Mouse (Mus musculus): ENCODE data around the gene Cpne6. TPM values are rescaled to one million over a fixed set of nuclear protein-coding genes. Genes with fewer than 3 reads are reported as not detected.
A peak's percentile ranks its signal among the peaks of the same experiment; 100 is the strongest.

The Cpne6 gene
- polyA plus RNA-seq, 1 experiment: not detected

DNA sequence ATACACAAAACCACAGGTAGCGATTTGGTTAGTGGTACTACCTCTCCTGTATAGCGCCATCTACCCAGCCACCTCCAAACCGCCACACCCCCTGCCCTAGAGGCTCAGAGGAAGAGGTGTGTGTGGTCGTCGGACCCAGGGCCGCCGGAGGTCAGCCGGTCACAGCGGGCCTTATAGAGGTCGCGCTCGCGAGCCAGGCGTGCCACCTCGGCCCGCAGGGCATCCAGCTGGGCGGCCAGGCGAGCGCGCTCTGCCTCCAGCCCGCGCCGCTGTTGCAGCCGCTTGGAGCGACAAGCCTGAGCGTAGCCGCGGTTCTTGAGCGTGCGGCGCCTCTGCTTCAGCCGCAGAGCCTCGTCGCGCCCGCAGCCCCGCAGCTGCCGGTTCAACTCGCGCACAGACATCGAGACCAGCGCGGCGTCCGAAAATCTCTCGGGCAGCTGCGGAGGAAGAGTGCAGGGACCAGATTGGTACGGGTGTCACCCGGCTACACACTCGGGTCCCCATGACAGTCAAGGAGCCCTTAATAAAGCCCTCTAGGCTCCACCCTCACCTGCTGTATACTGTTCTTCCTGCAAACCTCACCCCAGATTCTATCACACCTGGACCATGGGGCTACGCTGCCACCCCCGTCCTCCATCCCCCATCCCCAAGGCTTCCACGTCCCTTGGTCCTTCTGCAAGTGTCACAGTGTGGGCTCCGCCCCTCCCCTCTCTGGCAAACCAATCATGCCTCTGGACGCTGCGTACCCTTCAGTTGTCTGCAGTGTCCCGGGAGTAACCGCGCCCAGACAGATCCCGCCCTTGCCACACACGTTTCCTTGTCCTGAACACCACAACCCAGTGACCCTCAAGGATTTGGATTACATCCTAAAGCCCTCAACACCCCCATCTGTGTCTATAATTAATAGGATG, 10.5 kb downstream of the Cpne6 start:
- no peak for TF ChIP-seq POLR2A (IDR thresholded peaks at IDR 0.05; ENCODE audit: insufficient read depth, low read length)
- no peak for TF ChIP-seq EP300 (IDR thresholded peaks at IDR 0.05; ENCODE audit: insufficient read depth, low read depth, low read length)
- TF ChIP-seq CTCF (IDR thresholded peaks at IDR 0.05; ENCODE audit: low read depth, low read length): peak; percentile 42
- Histone ChIP-seq H3K4me3 (ENCODE audit: low read depth, low read length) (peak overlapping the region; percentile 74), H3K36me3 (ENCODE audit: control insufficient read depth, insufficient read depth, low read length, poor library complexity, severe bottlenecking) (no peaks in the 10 kb centered on the region), H3K9ac (ENCODE audit: low read depth, poor library complexity, severe bottlenecking) (peak overlapping the region; percentile 17), H3K4me1 (ENCODE audit: control insufficient read depth, insufficient read depth, low read length) (no peaks in the 10 kb centered on the region), H3K27ac (ENCODE audit: insufficient read depth, low read length) (no peak overlapping the region), H3K9me3 (replicated peaks; ENCODE audit: control insufficient read depth, insufficient read depth, low read length, poor library complexity, severe bottlenecking) (no peaks in the 10 kb centered on the region), H3K27me3 (ENCODE audit: control insufficient read depth, insufficient read depth, low read length, poor library complexity, severe bottlenecking) (no peaks in the 10 kb centered on the region)

DNA sequence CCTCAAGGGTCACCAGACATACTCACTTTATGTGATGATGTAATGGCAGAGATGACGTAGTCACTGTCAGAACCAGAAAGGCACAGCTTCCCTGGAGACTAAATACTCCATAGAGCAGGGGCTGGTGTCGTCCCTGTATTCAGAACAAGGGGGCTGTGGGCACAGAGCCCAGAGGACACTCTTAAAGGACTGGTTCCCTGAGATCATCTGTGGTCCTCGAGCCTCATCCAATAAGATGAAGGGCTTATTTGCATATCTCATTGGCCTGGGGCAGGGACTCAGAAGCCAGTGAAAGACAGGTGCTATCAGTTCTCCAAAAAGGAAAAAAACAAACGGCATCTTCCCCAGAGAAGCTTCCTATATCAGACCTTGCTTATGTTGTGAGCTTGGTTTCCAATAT, 13.8 kb downstream of the Cpne6 start:
- no peaks in the 10 kb centered on the region for H3K36me3 ChIP-seq (ENCODE audit: control insufficient read depth, insufficient read depth, low read length, poor library complexity, severe bottlenecking)
- no peaks in the 10 kb centered on the region for H3K4me1 ChIP-seq (ENCODE audit: control insufficient read depth, insufficient read depth, low read length)
- no peaks in the 10 kb centered on the region for H3K27me3 ChIP-seq (ENCODE audit: control insufficient read depth, insufficient read depth, low read length, poor library complexity, severe bottlenecking)
- TF ChIP-seq CTCF (IDR thresholded peaks at IDR 0.05; ENCODE audit: low read depth, low read length): no peak
- no peak for TF ChIP-seq POLR2A (IDR thresholded peaks at IDR 0.05; ENCODE audit: insufficient read depth, low read length)
- TF ChIP-seq EP300 (IDR thresholded peaks at IDR 0.05; ENCODE audit: insufficient read depth, low read depth, low read length): no peak
- H3K9me3 ChIP-seq (replicated peaks; ENCODE audit: control insufficient read depth, insufficient read depth, low read length, poor library complexity, severe bottlenecking): no peaks in the 10 kb centered on the region
- no peak overlapping the region for H3K4me3 ChIP-seq (ENCODE audit: low read depth, low read length)
- H3K9ac ChIP-seq (ENCODE audit: low read depth, poor library complexity, severe bottlenecking): no peak overlapping the region
- H3K27ac ChIP-seq (ENCODE audit: insufficient read depth, low read length): no peak overlapping the region

GRCm38 (mm10) chr14:55524785-55525184, 14.5 kb downstream of the Cpne6 start, which contains the start of gene Nrl:
TSS of gene Nrl (minus strand) at chr14:55524981.
- Histone ChIP-seq H3K4me3 (ENCODE audit: low read depth, low read length) (no peak within 1 kb of the TSS), H3K4me1 (ENCODE audit: control insufficient read depth, insufficient read depth, low read length) (no peaks in the 10 kb centered on the region), H3K9ac (ENCODE audit: low read depth, poor library complexity, severe bottlenecking) (no peak within 1 kb of the TSS), H3K9me3 (replicated peaks; ENCODE audit: control insufficient read depth, insufficient read depth, low read length, poor library complexity, severe bottlenecking) (no peaks in the 10 kb centered on the region), H3K36me3 (ENCODE audit: control insufficient read depth, insufficient read depth, low read length, poor library complexity, severe bottlenecking) (no peaks in the 10 kb centered on the region), H3K27ac (ENCODE audit: insufficient read depth, low read length) (no peak within 1 kb of the TSS), H3K27me3 (ENCODE audit: control insufficient read depth, insufficient read depth, low read length, poor library complexity, severe bottlenecking) (no peaks in the 10 kb centered on the region)
- TF ChIP-seq EP300 (IDR thresholded peaks at IDR 0.05; ENCODE audit: insufficient read depth, low read depth, low read length) (no peak), POLR2A (IDR thresholded peaks at IDR 0.05; ENCODE audit: insufficient read depth, low read length) (no peak), CTCF (IDR thresholded peaks at IDR 0.05; ENCODE audit: low read depth, low read length) (no peak)

DNA sequence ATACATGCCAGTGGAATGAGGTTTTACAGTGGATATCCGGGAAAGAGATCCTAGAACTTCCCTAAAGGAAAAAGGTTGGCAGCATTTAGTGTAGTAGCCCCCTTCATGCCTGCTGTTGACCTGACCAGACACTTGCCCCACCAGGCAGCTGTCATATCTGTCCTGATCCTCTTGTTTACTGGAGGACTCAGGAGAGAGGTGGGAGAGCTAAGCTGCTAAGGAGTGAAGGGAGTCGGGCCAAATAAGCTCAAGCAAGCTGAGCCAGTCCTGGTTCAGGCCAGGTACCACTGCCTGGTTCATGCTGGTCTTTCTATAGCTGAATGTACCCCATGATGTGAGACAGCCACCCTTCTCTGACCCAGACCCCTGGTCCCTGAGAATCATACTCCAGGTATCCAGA, 16.4 kb downstream of the Cpne6 start:
- Histone ChIP-seq H3K36me3 (ENCODE audit: control insufficient read depth, insufficient read depth, low read length, poor library complexity, severe bottlenecking) (no peaks in the 10 kb centered on the region), H3K27ac (ENCODE audit: insufficient read depth, low read length) (no peak overlapping the region), H3K9me3 (replicated peaks; ENCODE audit: control insufficient read depth, insufficient read depth, low read length, poor library complexity, severe bottlenecking) (no peaks in the 10 kb centered on the region), H3K9ac (ENCODE audit: low read depth, poor library complexity, severe bottlenecking) (no peak overlapping the region), H3K27me3 (ENCODE audit: control insufficient read depth, insufficient read depth, low read length, poor library complexity, severe bottlenecking) (no peaks in the 10 kb centered on the region), H3K4me1 (ENCODE audit: control insufficient read depth, insufficient read depth, low read length) (no peaks in the 10 kb centered on the region), H3K4me3 (ENCODE audit: low read depth, low read length) (no peak overlapping the region)
- no peak for TF ChIP-seq POLR2A (IDR thresholded peaks at IDR 0.05; ENCODE audit: insufficient read depth, low read length)
- no peak for TF ChIP-seq EP300 (IDR thresholded peaks at IDR 0.05; ENCODE audit: insufficient read depth, low read depth, low read length)
- no peak for TF ChIP-seq CTCF (IDR thresholded peaks at IDR 0.05; ENCODE audit: low read depth, low read length)

- Histone ChIP-seq H3K27me3 (ENCODE audit: control insufficient read depth, insufficient read depth, low read length, poor library complexity, severe bottlenecking) (no peaks in the 10 kb centered on the region), H3K4me3 (ENCODE audit: low read depth, low read length) (no peak overlapping the region), H3K9ac (ENCODE audit: low read depth, poor library complexity, severe bottlenecking) (no peak overlapping the region), H3K9me3 (replicated peaks; ENCODE audit: control insufficient read depth, insufficient read depth, low read length, poor library complexity, severe bottlenecking) (no peaks in the 10 kb centered on the region), H3K4me1 (ENCODE audit: control insufficient read depth, insufficient read depth, low read length) (no peaks in the 10 kb centered on the region), H3K36me3 (ENCODE audit: control insufficient read depth, insufficient read depth, low read length, poor library complexity, severe bottlenecking) (no peaks in the 10 kb centered on the region), H3K27ac (ENCODE audit: insufficient read depth, low read length) (no peak overlapping the region)
- TF ChIP-seq CTCF (IDR thresholded peaks at IDR 0.05; ENCODE audit: low read depth, low read length) (peak; percentile 25), POLR2A (IDR thresholded peaks at IDR 0.05; ENCODE audit: insufficient read depth, low read length) (no peak), EP300 (IDR thresholded peaks at IDR 0.05; ENCODE audit: insufficient read depth, low read depth, low read length) (no peak)
These were observed 17.7 kb downstream of the Cpne6 start for GRCm38 (mm10) chr14:55527940-55528339.

DNA sequence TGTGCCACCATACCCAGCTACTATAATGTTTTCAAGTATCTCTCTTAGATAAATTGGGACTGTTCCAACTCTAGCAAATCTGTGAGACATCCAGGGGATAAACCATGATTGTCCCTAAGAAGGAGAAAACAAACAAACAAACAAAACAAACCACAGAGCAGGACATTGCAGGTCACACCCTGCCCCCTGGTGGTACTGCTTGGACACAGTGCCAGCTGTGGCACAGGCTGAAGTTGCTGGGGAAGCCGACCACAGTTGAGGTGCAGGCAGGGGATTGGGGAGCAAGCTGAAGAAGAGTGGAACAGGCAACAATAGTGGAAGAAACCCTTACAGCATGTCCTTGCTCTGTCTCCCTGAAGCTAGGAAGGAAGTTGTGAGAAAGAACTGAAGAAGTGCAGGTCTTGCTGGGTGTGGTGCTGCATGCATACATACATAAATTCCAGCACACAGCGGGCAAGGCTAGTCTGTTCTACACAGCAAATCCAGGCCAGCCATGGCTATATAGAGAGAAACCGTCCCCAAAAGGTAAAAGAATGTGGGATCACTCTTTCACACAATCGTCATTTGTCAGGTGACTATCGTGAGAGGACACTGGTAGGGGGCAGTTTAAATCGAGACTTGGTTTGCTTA, 26.0 kb downstream of the Cpne6 start:
- Histone ChIP-seq H3K9me3 (replicated peaks; ENCODE audit: control insufficient read depth, insufficient read depth, low read length, poor library complexity, severe bottlenecking) (no peaks in the 10 kb centered on the region), H3K4me1 (ENCODE audit: control insufficient read depth, insufficient read depth, low read length) (peaks cover 2% of the 10 kb centered on the region), H3K4me3 (ENCODE audit: low read depth, low read length) (no peak overlapping the region), H3K9ac (ENCODE audit: low read depth, poor library complexity, severe bottlenecking) (no peak overlapping the region), H3K36me3 (ENCODE audit: control insufficient read depth, insufficient read depth, low read length, poor library complexity, severe bottlenecking) (no peaks in the 10 kb centered on the region), H3K27ac (ENCODE audit: insufficient read depth, low read length) (no peak overlapping the region), H3K27me3 (ENCODE audit: control insufficient read depth, insufficient read depth, low read length, poor library complexity, severe bottlenecking) (no peaks in the 10 kb centered on the region)
- TF ChIP-seq CTCF (IDR thresholded peaks at IDR 0.05; ENCODE audit: low read depth, low read length) (peak; percentile 85), POLR2A (IDR thresholded peaks at IDR 0.05; ENCODE audit: insufficient read depth, low read length) (no peak)
